Mouse (Mus musculus): ENCODE measurements at regions not wholly inside any gene's neighbourhood (a gene's known extent, or its start where the extent isn't known, plus 50 kb on each side); places are given as distances from the start of the nearest gene placed in this dataset.
"Not testable (repeated sequence)": the region's sequence is repeated elsewhere in the genome, so short reads cannot be mapped to it uniquely, and the experiment has no call there.

DNA sequence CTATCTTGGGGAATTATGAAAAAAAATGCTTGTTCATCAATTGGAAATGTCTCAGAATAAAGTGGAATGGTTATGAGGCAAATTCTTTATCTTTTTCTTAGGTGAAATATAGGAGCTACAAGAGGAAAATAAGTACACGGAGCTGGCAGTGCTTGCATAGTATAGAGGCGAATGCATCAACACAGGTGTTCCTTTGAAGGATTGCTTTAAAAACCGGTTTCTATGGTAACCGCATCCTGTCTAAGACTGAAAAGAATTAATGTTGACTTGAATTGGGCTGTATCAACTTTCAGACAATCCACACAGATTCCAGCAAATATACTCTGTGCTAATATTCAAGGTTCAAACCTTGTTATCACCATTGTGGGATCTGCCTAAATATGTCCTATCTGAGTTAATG lies 198.8 kb upstream of the Gm17728 start:
- H3K4me3 ChIP-seq (replicated peaks; ENCODE audit: low read length), result no peak overlapping the region
- 0 out of 2 replicates have a peak, but pooled peaks cover 4% of the 10 kb centered on the region for H3K9me3 ChIP-seq (ENCODE audit: low read length)
- TF ChIP-seq POU5F1 (IDR thresholded peaks at IDR 0.05; ENCODE audit: borderline replicate concordance, low read length), result no peak
- no peak for TF ChIP-seq NANOG (IDR thresholded peaks at IDR 0.05; ENCODE audit: borderline replicate concordance, low read length)
- H3K36me3 ChIP-seq (ENCODE audit: insufficient read depth, low read length), result no peaks in the 10 kb centered on the region
- no peaks in the 10 kb centered on the region for H3K27me3 ChIP-seq (ENCODE audit: insufficient read depth, low read length)
- H3K4me1 ChIP-seq (replicated peaks; ENCODE audit: low read depth, low read length), result 0 out of 2 replicates have a peak, but pooled peaks cover 4% of the 10 kb centered on the region

GRCm38 (mm10) chr17:9227872-9228575 lies 193.8 kb upstream of the Gm17728 start:
- H3K4me3 ChIP-seq (replicated peaks; ENCODE audit: low read length), result no peak overlapping the region
- TF ChIP-seq POU5F1 (IDR thresholded peaks at IDR 0.05; ENCODE audit: borderline replicate concordance, low read length) (no peak), CTCF (conservative IDR thresholded peaks at IDR 0.05; ENCODE audit: low read length) (no peak), NANOG (IDR thresholded peaks at IDR 0.05; ENCODE audit: borderline replicate concordance, low read length) (no peak)

GRCm38 (mm10) chr17:9235141-9235571 lies 186.7 kb upstream of the Gm17728 start:
- no peak overlapping the region for H3K4me3 ChIP-seq (replicated peaks; ENCODE audit: low read length)
- H3K27me3 ChIP-seq (ENCODE audit: insufficient read depth, low read length), result no peaks in the 10 kb centered on the region
- TF ChIP-seq CTCF (conservative IDR thresholded peaks at IDR 0.05; ENCODE audit: low read length) (no peak), NANOG (IDR thresholded peaks at IDR 0.05; ENCODE audit: borderline replicate concordance, low read length) (no peak), POU5F1 (IDR thresholded peaks at IDR 0.05; ENCODE audit: borderline replicate concordance, low read length) (no peak)
- no peaks in the 10 kb centered on the region for H3K4me1 ChIP-seq (replicated peaks; ENCODE audit: low read depth, low read length)
- H3K9me3 ChIP-seq (ENCODE audit: low read length), result no peaks in the 10 kb centered on the region
- H3K36me3 ChIP-seq (ENCODE audit: insufficient read depth, low read length), result no peaks in the 10 kb centered on the region

More at GRCm38 (mm10) chr17:9227872-9228575, 193.8 kb upstream of the Gm17728 start:
- H3K27me3 ChIP-seq (ENCODE audit: insufficient read depth, low read length), result no peaks in the 10 kb centered on the region
- H3K36me3 ChIP-seq (ENCODE audit: insufficient read depth, low read length), result no peaks in the 10 kb centered on the region
- H3K4me1 ChIP-seq (replicated peaks; ENCODE audit: low read depth, low read length), result no peaks in the 10 kb centered on the region
- H3K9me3 ChIP-seq (ENCODE audit: low read length), result no peaks in the 10 kb centered on the region

DNA sequence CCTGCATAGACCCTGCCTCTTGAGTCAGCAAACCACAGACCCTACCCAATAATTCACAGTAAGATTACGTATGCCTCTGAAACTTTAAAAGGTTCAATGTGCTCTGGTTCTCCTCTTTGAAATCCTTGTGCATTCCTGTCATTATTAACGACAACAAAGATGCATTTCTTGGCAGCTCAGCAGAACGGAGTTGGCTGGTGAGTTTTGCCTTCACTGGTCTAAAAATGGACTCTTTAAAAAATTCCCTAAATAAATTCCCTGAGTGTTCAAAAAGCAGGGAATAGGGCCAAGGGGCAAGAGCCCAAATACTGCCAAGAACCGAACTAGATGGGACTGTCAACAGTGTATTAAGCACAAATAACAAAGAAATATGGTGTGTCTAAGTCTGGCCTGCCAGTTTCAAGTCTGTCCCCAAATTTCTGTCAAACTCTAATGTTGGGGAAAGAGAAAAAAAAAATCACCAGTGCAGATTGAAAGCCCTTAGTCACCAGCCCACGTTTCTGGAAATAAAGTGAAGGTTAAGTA lies 163.2 kb upstream of the Gm17728 start:
- H3K4me1 ChIP-seq (replicated peaks; ENCODE audit: low read depth, low read length), result no peaks in the 10 kb centered on the region
- no peaks in the 10 kb centered on the region for H3K27me3 ChIP-seq (ENCODE audit: insufficient read depth, low read length)
- peaks cover 5% of the 10 kb centered on the region; the same call in 1 of the 2 replicates for H3K9me3 ChIP-seq (ENCODE audit: low read length)
- TF ChIP-seq POU5F1 (IDR thresholded peaks at IDR 0.05; ENCODE audit: borderline replicate concordance, low read length) (no peak), NANOG (IDR thresholded peaks at IDR 0.05; ENCODE audit: borderline replicate concordance, low read length) (no peak), CTCF (conservative IDR thresholded peaks at IDR 0.05; ENCODE audit: low read length) (no peak)
- H3K4me3 ChIP-seq (replicated peaks; ENCODE audit: low read length), result no peak overlapping the region
- H3K36me3 ChIP-seq (ENCODE audit: insufficient read depth, low read length), result no peaks in the 10 kb centered on the region

DNA sequence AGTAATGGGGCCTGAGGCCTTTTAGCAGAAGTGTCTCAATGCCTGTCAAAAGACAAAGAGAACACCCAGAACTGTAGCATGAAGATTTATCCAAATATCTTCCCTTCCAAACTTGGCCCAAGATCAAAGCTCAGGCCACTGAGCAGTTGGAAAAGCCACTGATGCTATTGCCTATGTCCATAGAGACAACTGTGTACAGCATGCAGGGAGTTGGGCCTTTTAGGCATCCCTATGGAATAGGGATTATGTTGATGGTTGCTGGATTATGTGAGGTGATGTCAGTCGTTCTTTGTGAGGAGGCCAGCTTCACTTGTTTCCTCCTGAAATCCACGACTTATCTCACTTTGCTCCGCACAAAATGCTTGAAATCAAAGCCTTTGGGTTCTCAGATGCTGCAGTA lies 153.1 kb upstream of the Gm17728 start:
- TF ChIP-seq CTCF (conservative IDR thresholded peaks at IDR 0.05; ENCODE audit: low read length), result no peak
- no peaks in the 10 kb centered on the region for H3K27me3 ChIP-seq (ENCODE audit: insufficient read depth, low read length)
- H3K36me3 ChIP-seq (ENCODE audit: insufficient read depth, low read length), result no peaks in the 10 kb centered on the region
- H3K9me3 ChIP-seq (ENCODE audit: low read length), result peaks cover 42% of the 10 kb centered on the region
- H3K4me1 ChIP-seq (replicated peaks; ENCODE audit: low read depth, low read length), result no peaks in the 10 kb centered on the region
- H3K4me3 ChIP-seq (replicated peaks; ENCODE audit: low read length), result no peak overlapping the region

- not testable (repeated sequence) for H3K4me1 ChIP-seq (replicated peaks; ENCODE audit: low read depth, low read length); H3K4me3 ChIP-seq (replicated peaks; ENCODE audit: low read length); H3K9me3 ChIP-seq (ENCODE audit: low read length); H3K27me3 ChIP-seq (ENCODE audit: insufficient read depth, low read length); H3K36me3 ChIP-seq (ENCODE audit: insufficient read depth, low read length)
These were observed 143.8 kb upstream of the Gm17728 start for GRCm38 (mm10) chr17:9278046-9278445.

- no peak for TF ChIP-seq NANOG (IDR thresholded peaks at IDR 0.05; ENCODE audit: borderline replicate concordance, low read length)
- no peak for TF ChIP-seq CTCF (conservative IDR thresholded peaks at IDR 0.05; ENCODE audit: low read length)
- no peak for TF ChIP-seq POU5F1 (IDR thresholded peaks at IDR 0.05; ENCODE audit: borderline replicate concordance, low read length)
- Histone ChIP-seq H3K36me3 (ENCODE audit: insufficient read depth, low read length) (no peaks in the 10 kb centered on the region), H3K4me1 (replicated peaks; ENCODE audit: low read depth, low read length) (no peaks in the 10 kb centered on the region), H3K4me3 (replicated peaks; ENCODE audit: low read length) (no peak overlapping the region), H3K9me3 (ENCODE audit: low read length) (no peaks in the 10 kb centered on the region), H3K27me3 (ENCODE audit: insufficient read depth, low read length) (no peaks in the 10 kb centered on the region)
These were observed 142.4 kb upstream of the Gm17728 start for GRCm38 (mm10) chr17:9279481-9279880.

DNA sequence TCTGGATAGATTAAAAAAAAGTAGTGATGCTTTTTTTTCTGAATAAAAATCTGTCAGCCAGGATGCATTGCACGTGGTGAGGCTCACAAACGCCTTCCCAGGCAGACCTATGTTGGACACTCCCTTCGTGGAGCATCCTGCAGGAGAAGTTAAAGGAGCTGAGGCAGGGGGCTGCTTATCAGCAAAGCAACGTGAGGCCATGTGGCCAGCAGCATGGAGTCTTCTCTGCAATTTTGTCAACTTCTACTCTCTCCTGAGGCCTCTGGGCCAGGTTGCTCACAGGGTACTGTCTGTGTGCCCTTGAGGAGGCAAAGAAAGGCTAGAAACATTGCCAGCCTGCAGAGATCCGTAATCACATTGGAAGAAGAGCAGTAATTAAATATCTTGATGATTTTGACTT lies 140.0 kb upstream of the Gm17728 start:
- no peak for TF ChIP-seq CTCF (conservative IDR thresholded peaks at IDR 0.05; ENCODE audit: low read length)
- TF ChIP-seq POU5F1 (IDR thresholded peaks at IDR 0.05; ENCODE audit: borderline replicate concordance, low read length), result no peak
- TF ChIP-seq NANOG (IDR thresholded peaks at IDR 0.05; ENCODE audit: borderline replicate concordance, low read length), result no peak
- Histone ChIP-seq H3K9me3 (ENCODE audit: low read length) (no peaks in the 10 kb centered on the region), H3K36me3 (ENCODE audit: insufficient read depth, low read length) (no peaks in the 10 kb centered on the region), H3K4me1 (replicated peaks; ENCODE audit: low read depth, low read length) (no peaks in the 10 kb centered on the region), H3K27me3 (ENCODE audit: insufficient read depth, low read length) (no peaks in the 10 kb centered on the region), H3K4me3 (replicated peaks; ENCODE audit: low read length) (no peak overlapping the region)

All from E14TG2a.4 (cell line).